Comparison of ENCODE assay signal across 8 mouse cellular contexts in genomic region chr6:126848712-126849704, GRCm38 (mm10). TPM values are rescaled to one million over a fixed set of nuclear protein-coding genes. Genes with fewer than 3 reads are reported as not detected.
DNase-seq lines count a peak whose midpoint lies in the region; ATAC-seq lines count a peak whose summit lies in the region.

Gene Ndufa9 (minus strand): TSS chr6:126849136.

- H3K4me2 ChIP-seq in lung, embryonic 16.5 days (ENCODE audit: low read depth, low read length) = peak within 1 kb of the TSS; percentile 90

- H3K27me3 ChIP-seq in lung, embryonic 16.5 days (ENCODE audit: control insufficient read depth, insufficient read depth, low read depth, low read length) = no peaks in the 10 kb centered on the region

- H3K9me3 ChIP-seq in lung, embryonic 16.5 days (ENCODE audit: control insufficient read depth, low read length) = no peaks in the 10 kb centered on the region

- peak; percentile 88 for DNase-seq in MEL-GATA-1-ER (ENCODE audit: extremely low read depth, low read depth)
- peak; percentile 97 for DNase-seq in cerebellum, adult 8-10 months
- peak; percentile 94 for DNase-seq in forelimb bud, embryonic 11.5 days (ENCODE audit: low read depth, low spot score)
- DNase-seq in layer of hippocampus, adult 9-10 months (ENCODE audit: low spot score) = peak; percentile 92
- peak; percentile 94 for DNase-seq in ovary, postnatal 10 days (ENCODE audit: low spot score)
- peak; percentile 90 for DNase-seq in thymus, postnatal 10 days (ENCODE audit: low spot score in 2 of 2)

- H3K9ac ChIP-seq in lung, embryonic 16.5 days (ENCODE audit: low read length) = peak within 1 kb of the TSS; percentile 94

- H3K4me1 ChIP-seq in lung, embryonic 16.5 days (replicated peaks; ENCODE audit: control insufficient read depth, insufficient read depth, low read length) = peaks cover 9% of the 10 kb centered on the region

- peak within 1 kb of the TSS; percentile 73 for H3K4me3 ChIP-seq in lung, embryonic 16.5 days (ENCODE audit: low read length)

- peak; percentile 95 to 98 for ATAC-seq in hematopoietic stem cell, adult 5-6 weeks (replicated peaks in 1 of 2; ENCODE audit: insufficient read depth in 1 of 2, low FRiP score in 2 of 2, low TSS enrichment in 1 of 2, low read depth in 1 of 2, poor library complexity in 2 of 2, severe bottlenecking in 2 of 2)
- ATAC-seq in lung, embryonic 16.5 days (ENCODE audit: low read depth) = peak; percentile 92

- peaks cover 2% of the 10 kb centered on the region for H3K36me3 ChIP-seq in lung, embryonic 16.5 days (ENCODE audit: control insufficient read depth, insufficient read depth, low read length)

- H3K27ac ChIP-seq in lung, embryonic 16.5 days (ENCODE audit: low read length) = no peak within 1 kb of the TSS

- WGBS in lung, embryonic 16.5 days = 6% methylated on average over 46 of the region's 46 CpGs

RNA-seq across cellular contexts. Expression of gene Ndufa9, which starts in this region (rescaled TPM):
- total RNA-seq in hematopoietic stem cell, adult 5-6 weeks (2017) = 93.8 and 106 TPM in 2 replicates
- 197 TPM in 2 replicates for polyA plus RNA-seq in lung, embryonic 16.5 days (2015; fragmentation: Nextera tagmentation; extraction: Ambion mirVana)
